In genomic region chr5:71656771-71657170, GRCm38 (mm10) we compare ENCODE assay signal across 7 mouse cellular contexts. TPM values are rescaled to one million over a fixed set of nuclear protein-coding genes. Genes with fewer than 3 reads are reported as not detected.
DNase-seq lines count a peak whose midpoint lies in the region; ATAC-seq lines count a peak whose summit lies in the region.

No protein-coding gene starts in this region.

- H3K9me3 ChIP-seq in lung, embryonic 15.5 days, result no peaks in the 10 kb centered on the region
- no peaks in the 10 kb centered on the region for H3K9me3 ChIP-seq in forebrain, embryonic 10.5 days
- H3K9me3 ChIP-seq in neural tube, embryonic 13.5 days, result no peaks in the 10 kb centered on the region

- H3K36me3 ChIP-seq in lung, embryonic 15.5 days, result no peaks in the 10 kb centered on the region
- H3K36me3 ChIP-seq in forebrain, embryonic 10.5 days (replicated peaks), result no peaks in the 10 kb centered on the region
- no peaks in the 10 kb centered on the region for H3K36me3 ChIP-seq in neural tube, embryonic 13.5 days

- no peak for ATAC-seq in lung, embryonic 15.5 days (ENCODE audit: borderline replicate concordance, extremely low read depth, low FRiP score, low TSS enrichment)
- ATAC-seq in neural tube, embryonic 13.5 days (ENCODE audit: low read depth), result no peak
- ATAC-seq in megakaryocyte, adult 5-6 weeks (ENCODE audit: poor library complexity, severe bottlenecking), result no peak

- no peak overlapping the region for H3K9ac ChIP-seq in lung, embryonic 15.5 days
- H3K9ac ChIP-seq in neural tube, embryonic 13.5 days, result no peak overlapping the region

- peaks cover 22% of the 10 kb centered on the region for H3K27me3 ChIP-seq in lung, embryonic 15.5 days
- H3K27me3 ChIP-seq in forebrain, embryonic 10.5 days (ENCODE audit: poor library complexity, severe bottlenecking), result peaks cover 45% of the 10 kb centered on the region
- H3K27me3 ChIP-seq in neural tube, embryonic 13.5 days, result peaks cover 27% of the 10 kb centered on the region

- peak overlapping the region; percentile 98 for H3K4me2 ChIP-seq in lung, embryonic 15.5 days
- peak overlapping the region; percentile 98 for H3K4me2 ChIP-seq in neural tube, embryonic 13.5 days

- peak overlapping the region; percentile 52 for H3K4me3 ChIP-seq in lung, embryonic 15.5 days
- H3K4me3 ChIP-seq in forebrain, embryonic 10.5 days, result peak overlapping the region; percentile 67
- H3K4me3 ChIP-seq in neural tube, embryonic 13.5 days, result peak overlapping the region; percentile 60

- H3K27ac ChIP-seq in lung, embryonic 15.5 days, result no peak overlapping the region
- no peak overlapping the region for H3K27ac ChIP-seq in forebrain, embryonic 10.5 days
- H3K27ac ChIP-seq in neural tube, embryonic 13.5 days (replicated peaks), result no peak overlapping the region

- no peak for DNase-seq in lung, adult 18-20 months
- no peak for DNase-seq in forebrain, embryonic 10.5 days (ENCODE audit: extremely low spot score, low spot score)
- DNase-seq in layer of hippocampus, adult 8-10 months (ENCODE audit: low spot score in 2 of 2), result peak; percentile 37 to 50
- DNase-seq in c-Kit-positive CD71-positive TER-119-positive erythroid progenitor cells, embryonic 14.5 days (ENCODE audit: low spot score), result no peak

- H3K4me1 ChIP-seq in lung, embryonic 15.5 days, result peaks cover 10% of the 10 kb centered on the region; the same call in 1 of the 2 replicates
- peaks cover 22% of the 10 kb centered on the region for H3K4me1 ChIP-seq in forebrain, embryonic 10.5 days
- peaks cover 18% of the 10 kb centered on the region for H3K4me1 ChIP-seq in neural tube, embryonic 13.5 days (replicated peaks)

- 6% methylated on average over 10 of the region's 10 CpGs for WGBS in lung, embryonic 15.5 days
- WGBS in forebrain, embryonic 10.5 days, result 5% methylated on average over 10 of the region's 10 CpGs
- WGBS in neural tube, embryonic 13.5 days, result 10% methylated on average over 10 of the region's 10 CpGs

RNA-seq across cellular contexts. Expression of gene Gabrb1, which starts 1.1 kb away (rescaled TPM):
- polyA plus RNA-seq in lung, embryonic 15.5 days (2015; fragmentation: Nextera tagmentation; extraction: Ambion mirVana), result 0.14 and 0.26 TPM in 2 replicates
- 0.15 and 0.25 TPM in 2 replicates for polyA plus RNA-seq in forebrain, embryonic 10.5 days (2016; fragmentation: Nextera tagmentation; extraction: Ambion mirVana)
- total RNA-seq in layer of hippocampus, adult 8-10 months (2022), result 100 to 1,000 TPM; 125 to 141 (median 133) TPM
- 8.7 and 13.2 TPM in 2 replicates for polyA plus RNA-seq in neural tube, embryonic 13.5 days (2015; fragmentation: Nextera tagmentation; extraction: Ambion mirVana)
- total RNA-seq in megakaryocyte, adult 5-6 weeks (2015), result not detected in 2 replicates
- total RNA-seq in megakaryocyte, adult 5-6 weeks (2017), result under 0.01 TPM in 1 of 2 replicates, not detected in the other

RNA-seq across cellular contexts. Expression of gene Gabra4, which starts 1.3 kb away (rescaled TPM):
- polyA plus RNA-seq in lung, embryonic 15.5 days (2015; fragmentation: Nextera tagmentation; extraction: Ambion mirVana), result 1.9 and 2.9 TPM in 2 replicates
- polyA plus RNA-seq in forebrain, embryonic 10.5 days (2016; fragmentation: Nextera tagmentation; extraction: Ambion mirVana), result 2.1 and 2.4 TPM in 2 replicates
- 10 to 100 TPM; 74.0 to 87.0 (median 79.8) TPM for total RNA-seq in layer of hippocampus, adult 8-10 months (2022)
- 9.4 and 9.5 TPM in 2 replicates for polyA plus RNA-seq in neural tube, embryonic 13.5 days (2015; fragmentation: Nextera tagmentation; extraction: Ambion mirVana)
- not detected in 2 replicates for total RNA-seq in megakaryocyte, adult 5-6 weeks (2015)
- total RNA-seq in megakaryocyte, adult 5-6 weeks (2017), result not detected in 2 replicates

Comparison
In these comparisons a context has a peak if more than half of its experiments do, and no peak if none do; other contexts are left out.
1. DNase-seq: peak in layer of hippocampus, adult 8-10 months (2 of 2); none in lung, adult 18-20 months (0 of 2), forebrain, embryonic 10.5 days (single experiment) and c-Kit-positive CD71-positive TER-119-positive erythroid progenitor cells, embryonic 14.5 days (single experiment).
2. Peak in every context shown above with its lines, with median percentiles within 50 percentile points of each other: H3K4me3 ChIP-seq.